Comparison of ENCODE assay signal across 28 mouse cellular contexts in genomic region chr16:95280338-95280737, GRCm38 (mm10). TPM values are rescaled to one million over a fixed set of nuclear protein-coding genes. Genes with fewer than 3 reads are reported as not detected.
"Had no signal": no experiment of that assay in that cellular context is flagged by ENCODE, and none has a peak within 500 bp of the region (broad histone marks: within the 10 kb centered on the region; RNA-seq: fewer than 3 reads in every experiment).

No protein-coding gene starts in this region.

- H3K4me2 ChIP-seq: embryonic facial prominence, embryonic 12.5 days; embryonic facial prominence, embryonic 13.5 days; embryonic facial prominence, embryonic 15.5 days; forebrain, embryonic 12.5 days; forebrain, embryonic 13.5 days; forebrain, embryonic 15.5 days had no signal

- DNase-seq: cerebellum, adult 8-10 months; cerebellum, adult 9-10 months; cerebellum, adult 9-11 months; cerebellum, postnatal 10 days; cerebellum, postnatal 14 days; cerebellum, postnatal 25 days; cerebellum, postnatal 36 days; embryo, embryonic 11 days; forebrain, postnatal 0 days; gastrocnemius, adult 2 months; gastrocnemius, postnatal 10 days; gastrocnemius, postnatal 14 days; gastrocnemius, postnatal 25 days; gastrocnemius, postnatal 36 days; heart, adult 18-20 months; heart, adult 2 months had no signal

- H3K27me3 ChIP-seq: embryonic facial prominence, embryonic 12.5 days; embryonic facial prominence, embryonic 13.5 days; embryonic facial prominence, embryonic 15.5 days; forebrain, embryonic 12.5 days; forebrain, embryonic 13.5 days; forebrain, embryonic 15.5 days had no signal

- H3K27ac ChIP-seq: embryonic facial prominence, embryonic 10.5 days; embryonic facial prominence, embryonic 12.5 days; embryonic facial prominence, embryonic 13.5 days; embryonic facial prominence, embryonic 15.5 days; forebrain, embryonic 10.5 days; forebrain, embryonic 12.5 days; forebrain, embryonic 13.5 days; forebrain, embryonic 15.5 days; gastrocnemius, adult 2 months; heart, adult 2 months had no signal

- H3K4me3 ChIP-seq: embryonic facial prominence, embryonic 10.5 days; embryonic facial prominence, embryonic 12.5 days; embryonic facial prominence, embryonic 13.5 days; embryonic facial prominence, embryonic 15.5 days; erythroblast, embryonic 14.5 days; forebrain, embryonic 10.5 days; forebrain, embryonic 12.5 days; forebrain, embryonic 13.5 days; forebrain, embryonic 15.5 days; gastrocnemius, adult 2 months; heart, adult 2 months had no signal

- H3K9me3 ChIP-seq: embryonic facial prominence, embryonic 10.5 days; embryonic facial prominence, embryonic 12.5 days; embryonic facial prominence, embryonic 13.5 days; embryonic facial prominence, embryonic 15.5 days; forebrain, embryonic 10.5 days; forebrain, embryonic 12.5 days; forebrain, embryonic 13.5 days; forebrain, embryonic 15.5 days had no signal

- H3K4me1 ChIP-seq: embryonic facial prominence, embryonic 12.5 days; forebrain, embryonic 10.5 days; forebrain, embryonic 12.5 days; forebrain, embryonic 13.5 days; forebrain, embryonic 15.5 days had no signal

- H3K9ac ChIP-seq: embryonic facial prominence, embryonic 12.5 days; embryonic facial prominence, embryonic 13.5 days; embryonic facial prominence, embryonic 15.5 days; forebrain, embryonic 12.5 days; forebrain, embryonic 13.5 days; forebrain, embryonic 15.5 days; forebrain, postnatal 0 days had no signal

- H3K36me3 ChIP-seq: embryonic facial prominence, embryonic 10.5 days; embryonic facial prominence, embryonic 12.5 days; embryonic facial prominence, embryonic 13.5 days; embryonic facial prominence, embryonic 15.5 days; forebrain, embryonic 10.5 days; forebrain, embryonic 12.5 days; forebrain, embryonic 15.5 days had no signal

RNA-seq across cellular contexts. Expression of gene Kcnj15, which starts 23.0 kb away (rescaled TPM):
- total RNA-seq: common myeloid progenitor, adult 5-6 weeks; granulocyte monocyte progenitor cell, adult 5-6 weeks had no signal
- polyA plus RNA-seq: forebrain, embryonic 16.5 days had no signal
